Mouse (Mus musculus) CH12.LX (cell line): ENCODE measurements around the gene Orai1. TPM values are rescaled to one million over a fixed set of nuclear protein-coding genes. Genes with fewer than 3 reads are reported as not detected.

Source experiments
- DNase-seq: peaks from one replicate; pipeline ENCODE4 v3.0.0-alpha.2; 2013; ENCODE audit errors: extremely low read depth
- H3K27ac ChIP-seq: 2 replicates; pipeline ENCODE4 v1.5.1; 2012; ENCODE audit warnings: low read depth, mild to moderate bottlenecking, control low read depth, moderate library complexity; ENCODE audit not compliant: insufficient read depth
- H3K27me3 ChIP-seq: replicated peaks from 2 replicates; pipeline ENCODE3; 2012; ENCODE audit warnings: inconsistent platforms
- H3K36me3 ChIP-seq, 2 experiments: replicated peaks in 1 of 2; 2 replicates each; pipeline versions ENCODE3 to v1.6.1; 2012; ENCODE audit warnings: inconsistent platforms in 1 of 2, low read length in 1 of 2, mild to moderate bottlenecking in 1 of 2, mixed read lengths in 1 of 2, moderate library complexity in 1 of 2; ENCODE audit not compliant: control insufficient read depth in 1 of 2, insufficient read depth in 1 of 2
- H3K4me1 ChIP-seq, 2 experiments: 2 replicates each; pipeline ENCODE4 v1.6.1; 2012; ENCODE audit warnings: inconsistent platforms in 1 of 2, moderate library complexity in 1 of 2; ENCODE audit not compliant: insufficient read depth in 2 of 2, control insufficient read depth in 1 of 2
- H3K4me2 ChIP-seq: 2 replicates; pipeline ENCODE4 v1.6.1; 2012; ENCODE audit warnings: low read depth, mild to moderate bottlenecking, control low read depth; ENCODE audit not compliant: poor library complexity, insufficient read depth, severe bottlenecking
- H3K4me3 ChIP-seq, 3 experiments: fragments of 150-350 bp in 1 of 3; sonication (generic) in 1 of 3; replicated peaks in 1 of 3; 2 replicates each; pipeline versions ENCODE3 to v1.5.1; 2011 to 2012; ENCODE audit warnings: low read depth in 2 of 3, low read length in 2 of 3, mild to moderate bottlenecking in 2 of 3, moderate library complexity in 2 of 3, control low read depth in 1 of 3, improper control_type of control experiment in 1 of 3, inconsistent platforms in 1 of 3, mixed read lengths in 1 of 3; ENCODE audit not compliant: poor library complexity in 1 of 3
- H3K79me2 ChIP-seq: replicated peaks from 2 replicates; pipeline ENCODE4 v1.6.1; 2012; ENCODE audit warnings: mild to moderate bottlenecking, moderate library complexity; ENCODE audit not compliant: control insufficient read depth, poor library complexity, insufficient read depth, severe bottlenecking; ENCODE audit errors: extremely low read depth
- H3K9ac ChIP-seq: 2 replicates; pipeline ENCODE4 v1.6.1; 2012; ENCODE audit warnings: low read depth, mild to moderate bottlenecking, control low read depth, moderate library complexity; ENCODE audit not compliant: insufficient read depth
- H3K9me3 ChIP-seq: replicated peaks from 2 replicates; pipeline ENCODE3; 2012; ENCODE audit warnings: low read length, inconsistent platforms, mixed read lengths
- BHLHE40 ChIP-seq: IDR thresholded peaks from 2 replicates; pipeline ENCODE4 v1.6.1; 2011; ENCODE audit warnings: mild to moderate bottlenecking, low read depth, low read length, improper control_type of control experiment
- CHD1 ChIP-seq: IDR thresholded peaks from 2 replicates; pipeline ENCODE4 v1.6.1; 2012; ENCODE audit warnings: low read depth, low read length, improper control_type of control experiment, inconsistent platforms
- CHD2 ChIP-seq: IDR thresholded peaks from 2 replicates; pipeline ENCODE4 v1.6.1; 2011; ENCODE audit warnings: low read length, improper control_type of control experiment
- CTCF ChIP-seq, 2 experiments: IDR thresholded peaks in 1 of 2; conservative IDR thresholded peaks in 1 of 2; 2 replicates each; pipeline ENCODE4 v1.5.1; 2011 to 2012; ENCODE audit warnings: low read depth in 2 of 2, low read length in 2 of 2, improper control_type of control experiment in 1 of 2, inconsistent platforms in 1 of 2, mild to moderate bottlenecking in 1 of 2, moderate library complexity in 1 of 2
- GABPA ChIP-seq: IDR thresholded peaks from 2 replicates; pipeline ENCODE4 v1.6.1; 2012; ENCODE audit warnings: low read depth, low read length, improper control_type of control experiment, inconsistent platforms; ENCODE audit not compliant: insufficient replicate concordance
- IRF4 ChIP-seq: IDR thresholded peaks from 2 replicates; pipeline ENCODE4 v1.6.1; 2014; ENCODE audit warnings: low read depth, mild to moderate bottlenecking, inconsistent platforms, low read length, improper control_type of control experiment
- MAFK ChIP-seq: IDR thresholded peaks from 2 replicates; pipeline ENCODE4 v1.6.1; 2011; ENCODE audit warnings: low read length, improper control_type of control experiment; ENCODE audit not compliant: insufficient replicate concordance
- MAX ChIP-seq: IDR thresholded peaks from 2 replicates; pipeline ENCODE4 v1.6.1; 2011; ENCODE audit warnings: low read length, improper control_type of control experiment
- MYC ChIP-seq: IDR thresholded peaks from 2 replicates; pipeline ENCODE4 v1.6.1; 2011; ENCODE audit warnings: low read depth, mild to moderate bottlenecking, improper control_type of control experiment, low read length
- NELFE ChIP-seq: IDR thresholded peaks from 2 replicates; pipeline ENCODE4 v1.6.1; 2011; ENCODE audit warnings: low read depth, low read length, improper control_type of control experiment
- POLR2AphosphoS2 ChIP-seq: IDR thresholded peaks from 2 replicates; pipeline ENCODE4 v1.6.1; 2011; ENCODE audit warnings: low read depth, low read length, improper control_type of control experiment
- RAD21 ChIP-seq: IDR thresholded peaks from 2 replicates; pipeline ENCODE4 v1.6.1; 2011; ENCODE audit warnings: low read depth, mild to moderate bottlenecking, low read length, improper control_type of control experiment, moderate library complexity
- SMC3 ChIP-seq: IDR thresholded peaks from 2 replicates; pipeline ENCODE4 v1.6.1; 2011; ENCODE audit warnings: low read depth, low read length, improper control_type of control experiment
- TBP ChIP-seq: conservative IDR thresholded peaks from 2 replicates; pipeline ENCODE4 v1.6.1; 2011; ENCODE audit warnings: low read depth, low read length, improper control_type of control experiment
- USF1 ChIP-seq: IDR thresholded peaks from 2 replicates; pipeline ENCODE4 v1.6.1; 2014; ENCODE audit warnings: low read depth, mild to moderate bottlenecking, inconsistent platforms, low read length, improper control_type of control experiment
- USF2 ChIP-seq: conservative IDR thresholded peaks from 2 replicates; pipeline ENCODE4 v1.6.1; 2011; ENCODE audit warnings: low read depth, low read length, improper control_type of control experiment
- ZC3H11A ChIP-seq: IDR thresholded peaks from 2 replicates; pipeline ENCODE4 v1.6.1; 2012; ENCODE audit warnings: low read depth, mild to moderate bottlenecking, inconsistent platforms, low read length, improper control_type of control experiment
- ZMIZ1 ChIP-seq: IDR thresholded peaks from 2 replicates; pipeline ENCODE4 v1.6.1; 2012; ENCODE audit warnings: low read depth, mild to moderate bottlenecking, inconsistent platforms, low read length, improper control_type of control experiment
- dilution Hi-C: fragments of 300-500 bp; cut with MboI; formaldehyde crosslinking; loops from 2 replicates; pipeline ENCODE4 v1.14.3; 2020; ENCODE audit warnings: low sequenced_read_pairs; ENCODE audit not compliant: extremely low pct_unique_long_range_greater_than_20kb, extremely low pct_ligation_motif_present
- in situ Hi-C: fragments of 300-500 bp; cut with MboI; formaldehyde crosslinking; loops from 3 replicates; pipeline ENCODE4 v1.14.3; 2019; ENCODE audit warnings: low sequenced_read_pairs, low pct_ligation_motif_present, low pct_unique_long_range_greater_than_20kb, mixed read lengths
- polyA plus RNA-seq: library from polyadenylated mRNA; unstranded; fragments of >175 nt; gene quantifications from 2 replicates; pipeline ENCODE4 v1.2.1, GENCODE M21; 2012; ENCODE audit warnings: low read depth; ENCODE audit not compliant: insufficient read length
- total RNA-seq, 2 experiments: library from RNA; depleted of rRNA; stranded (reverse); fragments of 300-350 nt in 1 of 2; fragments of >200 nt in 1 of 2; gene quantifications; 2 replicates each; pipeline ENCODE4 v1.2.3; 2012 to 2014

The Orai1 gene
- total and polyA plus RNA-seq, 3 experiments, result 17.4 to 27.7 (median 17.8) TPM

GRCm38 (mm10) chr5:123040796-123041195 is 25.9 kb downstream of the Orai1 start:
- no peaks in the 10 kb centered on the region for H3K9me3 ChIP-seq
- peaks cover 0 to 23% of the 10 kb centered on the region in 2 experiments; a peak in 2 of 4 replicates for H3K4me1 ChIP-seq
- H3K27ac ChIP-seq, result no peak overlapping the region
- no peaks in the 10 kb centered on the region for H3K27me3 ChIP-seq
- no peak for DNase-seq
- H3K4me3 ChIP-seq, result no peak overlapping the region
- in situ Hi-C loops (no loop called here), dilution Hi-C loops (no loop called here)
- no peaks in the 10 kb centered on the region for H3K36me3 ChIP-seq
- no peak overlapping the region for H3K4me2 ChIP-seq
- no peak for TF ChIP-seq ZC3H11A
- TF ChIP-seq POLR2AphosphoS2, result no peak
- TF ChIP-seq IRF4, result no peak
- TF ChIP-seq MAFK, result no peak
- no peak for TF ChIP-seq GABPA
- no peak for TF ChIP-seq TBP
- no peak for TF ChIP-seq ZMIZ1
- TF ChIP-seq USF1, result no peak
- H3K79me2 ChIP-seq, result no peaks in the 10 kb centered on the region
- no peak overlapping the region for H3K9ac ChIP-seq

GRCm38 (mm10) chr5:123043856-123044255 is 29.0 kb downstream of the Orai1 start:
- peak; percentile 47 for DNase-seq

GRCm38 (mm10) chr5:123045561-123046295 is 30.9 kb downstream of the Orai1 start:
- peak overlapping the region; percentile 2; the same call in 1 of the 2 replicates for H3K4me2 ChIP-seq
- TF ChIP-seq ZC3H11A (peak; percentile 46), CTCF (conservative IDR thresholded peaks at IDR 0.05 in 1 of 2, IDR thresholded peaks at IDR 0.05 in 1 of 2; ENCODE audit: low read depth in 2 of 2, low read length in 2 of 2) (peak; percentile 37 to 87; a peak in 3 of 4 replicates), USF2 (no peak), SMC3 (peak; percentile 90), BHLHE40 (peak; percentile 80), RAD21 (peak; percentile 70), CHD1 (no peak), MYC (0 out of 2 replicates have a peak, but pooled peaks have one; percentile 16)
- TF ChIP-seq, all 38 proteins: peak for 6
- Histone ChIP-seq H3K36me3 (no peaks in the 10 kb centered on the region), H3K27me3 (no peaks in the 10 kb centered on the region), H3K4me3 (no peak overlapping the region), H3K79me2 (no peaks in the 10 kb centered on the region), H3K4me1 (peaks cover 2 to 27% of the 10 kb centered on the region in 2 experiments; a peak in 2 of 4 replicates), H3K9me3 (no peaks in the 10 kb centered on the region), H3K27ac (no peak overlapping the region), H3K9ac (no peak overlapping the region)
- dilution Hi-C loops (no loop called here), in situ Hi-C loops (loop anchor here (5.0 kb wide), 1 partner anchor 78 kb away; no protein-coding TSS in a partner anchor)
- peak; percentile 64 for DNase-seq

More at GRCm38 (mm10) chr5:123043856-123044255, 29.0 kb downstream of the Orai1 start:
- no peaks in the 10 kb centered on the region for H3K79me2 ChIP-seq
- no peaks in the 10 kb centered on the region for H3K36me3 ChIP-seq
- peaks cover 2 to 26% of the 10 kb centered on the region in 2 experiments; a peak in 2 of 4 replicates for H3K4me1 ChIP-seq
- no peak overlapping the region for H3K27ac ChIP-seq
- H3K27me3 ChIP-seq, result no peaks in the 10 kb centered on the region
- in situ Hi-C loops, result no loop called here
- TF ChIP-seq SMC3 (peak; percentile 32), RAD21 (peak; percentile 18), MYC (0 out of 2 replicates have a peak, but pooled peaks have one; percentile 21), TBP (no peak), CTCF (conservative IDR thresholded peaks at IDR 0.05 in 1 of 2, IDR thresholded peaks at IDR 0.05 in 1 of 2; ENCODE audit: low read depth in 2 of 2, low read length in 2 of 2) (peak; percentile 69 to 71), NELFE (no peak), MAX (0 out of 2 replicates have a peak, but pooled peaks have one; percentile 29), CHD2 (no peak), USF1 (peak; percentile 3; the same call in 1 of the 2 replicates)
- no peaks in the 10 kb centered on the region for H3K9me3 ChIP-seq
- H3K4me2 ChIP-seq, result no peak overlapping the region
- dilution Hi-C loops, result no loop called here
- no peak overlapping the region for H3K9ac ChIP-seq
- no peak overlapping the region for H3K4me3 ChIP-seq
